Mouse (Mus musculus): ENCODE measurements at regions not wholly inside any gene's neighbourhood (a gene's known extent, or its start where the extent isn't known, plus 50 kb on each side); places are given as distances from the start of the nearest gene placed in this dataset.

DNA sequence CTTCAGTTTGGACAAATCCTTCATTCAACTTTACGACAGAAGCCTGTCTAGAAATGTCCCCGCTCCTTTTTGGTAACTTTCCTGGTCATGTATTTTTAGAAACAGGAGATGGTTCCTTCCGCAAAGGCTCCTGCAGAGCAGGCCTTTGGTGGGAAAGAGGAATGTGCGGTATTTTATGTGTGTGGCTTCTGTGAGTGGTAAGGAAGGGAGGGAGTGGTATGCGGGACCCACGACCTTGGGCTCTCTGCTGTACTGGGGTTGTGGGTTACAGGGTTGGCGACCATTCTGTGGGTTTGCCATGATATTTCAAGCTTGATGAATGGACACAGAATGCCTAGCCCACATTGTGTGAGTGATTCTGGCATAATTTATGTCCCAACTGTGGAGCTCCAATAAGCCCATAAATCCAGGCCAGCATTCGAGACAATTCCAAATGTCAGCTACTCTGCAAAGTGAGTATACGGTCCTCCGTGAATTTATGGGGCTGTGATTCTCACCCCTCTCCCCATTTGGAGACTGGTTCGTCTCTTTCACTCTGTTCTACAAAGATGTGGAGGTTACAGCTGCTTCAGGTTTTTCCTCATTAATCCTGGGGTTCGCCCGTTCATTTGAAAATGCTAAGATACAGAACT is 109.3 kb upstream of the Rxfp2 start:
- TF ChIP-seq MAFK (IDR thresholded peaks at IDR 0.05; ENCODE audit: insufficient read depth, low read depth, low read length) (no peak), ZC3H11A (IDR thresholded peaks at IDR 0.05; ENCODE audit: borderline replicate concordance, low read depth, low read length) (no peak), ZNF384 (IDR thresholded peaks at IDR 0.05; ENCODE audit: low read depth, low read length) (no peak), HCFC1 (IDR thresholded peaks at IDR 0.05; ENCODE audit: borderline replicate concordance, insufficient read depth, low read length) (no peak)

Measured in ES-E14 (cell line).